Mouse (Mus musculus): Measurements from ENCODE around the gene Mpp3. TPM values are rescaled to one million over a fixed set of nuclear protein-coding genes. Genes with fewer than 3 reads are reported as not detected.
A peak's percentile ranks its signal among the peaks of the same experiment; 100 is the strongest.

Gene Mpp3
- total RNA-seq (2021), result 10 to 100 TPM in 1 of 2 experiments, 1 to 10 TPM in 1; 5.3 to 17.3 TPM
- long read RNA-seq, experiment 1, partial matches to known transcripts, result 1 of 5 reads
- long read RNA-seq, experiment 1, other reads (novel, unspliced or antisense), result 0 of 5 reads
- long read RNA-seq, experiment 2, partial matches to known transcripts, result 1 of 6 reads
- long read RNA-seq, experiment 2, other reads (novel, unspliced or antisense), result 1 of 6 reads

GRCm38 (mm10) chr11:102028087-102028816, at the start of gene Mpp3:
Gene Mpp3 (minus strand): TSS chr11:102028461.
- DNase-seq, result no peak

- no peak for DNase-seq
These were observed 45.5 kb upstream of the Mpp3 start for GRCm38 (mm10) chr11:102073722-102074121.

DNA sequence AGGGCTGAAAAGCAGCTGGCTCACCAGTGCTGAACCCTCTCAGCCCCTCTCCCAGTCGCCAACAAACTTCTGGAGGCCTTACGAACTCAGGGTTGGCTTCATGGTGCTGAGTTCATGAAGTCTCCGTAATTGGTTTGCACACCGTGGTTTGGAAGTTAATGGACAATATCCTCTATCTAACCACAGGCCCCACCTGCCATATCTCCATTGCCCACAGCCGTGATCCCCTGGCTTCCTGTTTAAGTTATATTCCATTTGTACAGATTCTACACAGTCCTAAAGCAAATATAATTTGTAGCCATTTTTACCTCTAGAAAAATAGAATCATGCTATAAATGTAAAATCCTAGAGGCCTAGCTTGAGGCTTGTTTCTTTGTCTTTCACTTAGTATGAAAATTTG, 44.5 kb upstream of the Mpp3 start:
- DNase-seq, result no peak

- no peak for DNase-seq
These were observed 42.2 kb upstream of the Mpp3 start for GRCm38 (mm10) chr11:102070426-102070825.

- no peak for DNase-seq
These were observed 41.4 kb upstream of the Mpp3 start for GRCm38 (mm10) chr11:102069633-102070032.

GRCm38 (mm10) chr11:102068969-102069368, 40.7 kb upstream of the Mpp3 start:
- DNase-seq, result no peak

DNA sequence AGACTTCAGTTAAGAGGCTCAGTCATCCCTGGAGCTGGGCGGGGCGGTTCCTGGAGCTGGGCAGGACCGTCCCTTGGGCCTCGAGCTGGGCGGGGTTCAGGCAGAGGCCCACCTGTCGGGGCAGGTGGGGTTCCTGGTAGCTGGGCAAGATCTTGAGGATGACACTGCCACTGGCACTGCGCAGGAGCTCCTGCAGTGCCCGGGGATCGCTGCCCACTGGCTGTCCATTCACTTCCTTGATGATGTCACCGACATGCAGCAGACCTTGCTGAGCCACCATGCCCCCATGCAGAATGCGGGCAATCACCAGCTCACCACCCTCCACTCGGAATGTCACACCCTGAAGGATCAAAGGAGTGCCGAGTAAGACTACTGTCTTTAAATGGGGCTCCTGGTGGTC, 34.8 kb upstream of the Mpp3 start:
- no peak for DNase-seq

GRCm38 (mm10) chr11:102061941-102062473, 33.7 kb upstream of the Mpp3 start:
- no peak for DNase-seq

DNA sequence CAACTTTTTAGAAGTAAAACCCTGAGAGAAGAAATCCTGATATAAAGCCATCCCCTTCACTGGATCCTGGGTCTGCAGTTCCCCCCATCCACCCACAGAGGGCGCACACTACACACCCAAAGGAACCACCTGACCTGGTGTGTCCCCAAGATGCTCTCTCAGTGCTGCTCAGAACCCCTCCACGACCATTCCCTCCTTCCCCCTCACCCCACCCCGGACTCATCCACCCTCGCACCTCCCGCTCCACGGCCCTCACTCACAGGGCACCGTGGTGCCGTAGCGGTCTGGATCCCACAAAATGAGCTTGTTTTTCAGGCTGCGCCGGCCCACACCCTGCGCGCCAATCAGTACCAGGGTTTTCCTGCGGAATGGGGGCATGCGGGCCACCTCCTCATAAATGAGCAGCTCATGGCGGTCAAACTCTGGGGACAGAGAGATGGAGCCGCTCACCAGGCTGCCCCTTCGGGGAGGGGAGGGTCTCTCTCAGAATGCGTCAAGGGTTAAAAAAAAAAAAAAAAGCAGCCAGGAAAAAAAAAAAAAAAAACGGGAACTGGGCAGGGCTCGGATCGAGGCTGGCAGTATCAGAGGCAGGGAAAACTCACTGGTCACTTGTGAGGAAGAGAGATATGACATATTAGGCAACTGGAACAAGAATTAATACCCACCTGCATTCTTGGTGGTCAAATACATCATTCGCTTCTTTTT, 33.1 kb upstream of the Mpp3 start:
- DNase-seq, result peak; percentile 76 to 80

GRCm38 (mm10) chr11:102053847-102054246, 25.6 kb upstream of the Mpp3 start:
- DNase-seq, result peak; percentile 65 to 74

- DNase-seq, result peak in 1 of 2 experiments; percentile 48
These were observed 24.9 kb upstream of the Mpp3 start for GRCm38 (mm10) chr11:102053183-102053582.

DNA sequence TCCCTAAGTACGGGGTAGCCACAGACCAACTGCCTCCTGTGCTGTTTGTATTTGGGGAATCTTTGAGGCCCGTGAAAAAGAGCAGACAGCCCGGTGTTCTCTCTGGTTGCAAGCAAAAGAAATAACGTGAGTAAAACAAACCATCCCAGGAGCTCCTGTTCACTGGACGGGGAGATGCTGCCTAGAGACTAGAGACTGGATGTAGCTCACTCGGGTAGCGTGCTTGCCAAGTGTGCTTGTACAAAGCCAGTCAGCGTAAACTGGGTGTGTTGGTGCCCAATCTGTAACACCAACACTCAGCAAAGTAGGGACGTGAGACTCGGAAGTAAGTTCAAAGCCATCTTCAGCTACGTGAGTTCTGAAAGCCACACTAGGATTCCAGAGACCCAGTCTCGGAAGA, 24.4 kb upstream of the Mpp3 start:
- DNase-seq, result no peak

DNA sequence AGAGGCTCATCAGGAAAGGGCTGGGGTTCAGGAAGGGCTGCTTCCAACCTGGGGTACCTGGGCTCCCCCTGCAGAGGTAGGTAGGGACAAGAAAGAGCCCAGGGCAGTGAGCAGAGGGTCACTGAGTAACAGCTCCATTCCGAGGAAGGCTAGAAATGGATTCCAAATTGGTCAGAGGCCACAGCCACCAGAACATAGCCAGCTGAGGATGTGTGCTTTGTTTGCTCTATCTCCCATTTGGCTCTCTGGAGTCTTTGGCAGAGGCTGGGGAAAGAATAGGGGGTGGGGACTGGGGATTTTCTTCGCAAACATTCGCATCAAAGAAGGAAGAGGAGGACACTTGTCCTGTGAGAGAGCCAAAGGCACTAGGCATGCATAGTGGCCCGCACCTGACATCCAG, 23.7 kb upstream of the Mpp3 start:
- DNase-seq, result peak in 1 of 2 experiments; percentile 42

DNA sequence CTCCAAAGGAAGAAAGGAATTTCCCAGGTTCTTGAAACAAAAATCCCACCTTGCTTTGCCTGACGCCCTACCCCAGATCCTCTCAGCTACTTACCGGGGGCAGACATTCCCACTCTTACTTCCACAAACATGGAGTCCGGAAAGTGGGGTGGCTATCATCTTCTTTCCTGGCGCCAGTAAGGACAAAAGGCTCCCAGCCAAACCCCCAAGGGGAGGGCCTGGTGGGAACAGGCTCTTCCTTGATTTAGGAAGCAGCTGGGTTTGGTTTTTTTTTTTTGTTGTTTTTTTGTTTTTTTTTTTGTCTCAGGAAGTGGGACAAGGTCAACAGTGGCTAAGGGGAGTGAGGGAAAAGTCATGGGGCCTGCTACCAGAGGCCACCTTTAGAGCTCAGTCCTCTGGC, 23.3 kb upstream of the Mpp3 start:
- peak; percentile 65 to 80 for DNase-seq

DNA sequence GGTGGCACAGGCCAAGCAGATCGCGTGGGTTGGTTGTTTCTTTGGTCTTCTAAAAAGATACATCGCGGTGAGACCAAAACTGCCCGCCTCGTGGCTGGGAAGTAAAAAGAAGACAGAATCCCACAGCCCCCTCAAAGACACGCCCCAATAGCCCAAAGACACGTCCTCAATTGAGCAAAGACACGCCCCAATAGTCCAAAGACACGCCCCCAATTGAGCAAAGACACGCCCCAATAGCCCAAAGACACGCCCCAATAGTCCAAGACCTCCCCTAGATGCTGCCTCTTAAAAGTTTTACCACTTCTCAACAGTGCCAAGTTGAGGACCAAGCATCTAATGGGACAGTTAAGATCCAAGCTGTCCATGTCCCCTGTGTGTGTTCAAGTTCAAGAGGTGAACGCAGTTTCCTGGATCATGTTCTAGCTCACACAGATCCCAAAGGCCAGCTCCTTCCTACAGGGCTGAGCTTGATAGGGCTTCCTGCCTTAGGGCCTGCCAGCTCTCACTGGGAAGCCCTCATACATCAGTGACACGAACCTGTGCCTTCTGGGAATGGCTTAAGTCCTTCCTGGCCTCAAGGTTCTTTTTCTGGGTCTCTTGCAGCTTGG, 21.7 kb upstream of the Mpp3 start:
- no peak for DNase-seq

- no peak for DNase-seq
These were observed 18.3 kb upstream of the Mpp3 start for GRCm38 (mm10) chr11:102046607-102047006.

DNA sequence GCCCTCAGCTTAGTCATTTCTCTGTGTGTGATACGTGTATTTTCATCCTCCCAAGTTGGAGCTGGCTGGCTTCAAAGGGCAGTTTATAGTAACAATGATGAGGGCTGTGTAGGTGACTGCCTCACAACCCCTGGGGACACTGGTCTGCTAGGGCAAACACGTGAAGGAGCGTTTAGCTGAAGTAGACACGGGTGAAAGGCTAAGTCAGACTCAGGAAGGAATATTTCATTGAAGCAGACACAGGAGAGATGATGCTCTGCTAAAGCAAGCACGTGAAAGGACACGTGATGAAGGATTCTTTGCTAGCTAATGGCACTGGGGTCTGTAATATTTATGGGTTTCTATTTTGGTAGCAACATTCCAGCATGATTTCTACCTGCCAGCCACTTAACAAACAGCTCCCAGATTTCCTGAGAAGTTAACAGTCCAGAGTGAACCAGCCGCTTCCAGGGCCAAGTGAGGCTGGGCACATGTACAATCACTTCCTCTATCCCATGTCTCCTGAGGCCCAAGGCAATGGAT, 16.5 kb upstream of the Mpp3 start:
- DNase-seq, result no peak

GRCm38 (mm10) chr11:102043381-102043780, 15.1 kb upstream of the Mpp3 start:
- DNase-seq, result no peak

DNA sequence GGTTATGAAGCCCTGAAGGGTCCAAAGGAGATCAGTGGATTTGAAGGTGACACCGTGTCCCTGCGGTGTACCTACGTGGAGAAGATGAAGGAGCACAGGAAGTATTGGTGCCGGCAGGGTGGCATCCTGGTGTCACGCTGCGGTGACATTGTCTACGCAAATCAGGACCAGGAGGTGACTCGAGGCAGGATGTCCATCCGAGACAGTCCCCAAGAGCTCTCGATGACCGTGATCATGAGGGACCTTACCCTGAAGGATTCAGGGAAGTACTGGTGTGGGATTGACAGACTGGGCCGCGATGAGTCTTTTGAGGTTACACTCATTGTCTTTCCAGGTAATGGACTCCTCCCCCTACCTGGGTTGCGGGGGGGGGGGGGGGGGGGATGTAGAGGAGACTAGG, 14.7 kb upstream of the Mpp3 start:
- no peak for DNase-seq

DNA sequence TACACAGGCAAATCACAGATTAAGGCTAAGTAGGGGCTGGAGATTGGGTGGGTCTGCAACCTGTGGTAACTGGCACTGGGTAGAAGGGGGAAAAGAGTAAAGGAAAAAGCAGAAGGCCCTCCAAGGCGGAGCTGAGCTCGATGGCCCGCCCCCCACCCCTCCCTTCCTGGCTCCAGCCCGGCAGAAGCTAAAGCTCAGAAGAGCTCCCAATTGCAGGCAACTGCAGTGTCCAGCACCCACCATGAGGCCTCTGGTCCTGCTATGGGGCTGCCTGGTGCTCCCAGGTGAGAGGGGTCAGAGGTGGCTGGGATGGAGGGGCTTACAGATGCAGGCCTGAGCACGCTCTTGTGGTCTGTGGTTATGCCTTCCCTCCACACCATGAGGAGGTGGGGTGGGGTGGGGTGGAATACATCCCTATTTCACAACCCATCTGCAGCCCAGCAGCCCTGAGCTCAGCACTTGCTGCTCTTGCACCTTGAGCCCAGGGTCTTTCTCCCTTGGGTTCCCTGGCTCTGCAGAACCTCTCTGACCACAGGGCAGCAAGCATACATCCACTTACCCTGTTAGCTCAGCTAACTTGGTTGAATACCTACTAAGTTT, 13.2 kb upstream of the Mpp3 start, which contains the start of gene Cd300lg:
Gene Cd300lg (plus strand): TSS at position 160 of the 600 bp plus-strand sequence.
- peak in 1 of 2 experiments; percentile 47 for DNase-seq

GRCm38 (mm10) chr11:102040646-102041045, 12.4 kb upstream of the Mpp3 start:
- no peak for DNase-seq

DNA sequence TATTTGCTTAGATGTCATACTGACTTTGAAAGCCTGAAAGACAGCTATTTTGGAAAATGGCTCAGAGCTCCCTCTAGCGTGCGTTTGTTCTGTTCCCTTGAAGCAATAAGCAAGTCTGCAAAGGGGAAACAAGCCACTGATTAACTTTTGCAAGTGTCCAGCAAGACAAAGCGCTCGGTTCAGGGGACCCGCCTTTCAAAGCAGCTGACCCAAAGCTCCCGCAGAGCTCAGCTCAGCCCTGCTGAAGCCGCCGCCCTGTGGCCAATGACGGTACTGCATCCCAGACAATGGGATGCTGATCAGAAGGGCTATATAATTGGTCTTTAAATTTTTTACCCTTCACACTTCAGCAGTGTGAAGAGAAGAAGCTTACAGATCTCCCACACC, 11.9 kb upstream of the Mpp3 start:
- DNase-seq, result peak; percentile 91 to 94

All from adrenal gland, postnatal 36 days (tissue).